Mouse (Mus musculus): ENCODE data around the gene Gm13287. TPM values are rescaled to one million over a fixed set of nuclear protein-coding genes. Genes with fewer than 3 reads are reported as not detected.
"Not testable (repeated sequence)": the region's sequence is repeated elsewhere in the genome, so short reads cannot be mapped to it uniquely, and the experiment has no call there.

Gm13287 gene
- polyA plus RNA-seq, 1 experiment from 2014 or later: not detected

DNA sequence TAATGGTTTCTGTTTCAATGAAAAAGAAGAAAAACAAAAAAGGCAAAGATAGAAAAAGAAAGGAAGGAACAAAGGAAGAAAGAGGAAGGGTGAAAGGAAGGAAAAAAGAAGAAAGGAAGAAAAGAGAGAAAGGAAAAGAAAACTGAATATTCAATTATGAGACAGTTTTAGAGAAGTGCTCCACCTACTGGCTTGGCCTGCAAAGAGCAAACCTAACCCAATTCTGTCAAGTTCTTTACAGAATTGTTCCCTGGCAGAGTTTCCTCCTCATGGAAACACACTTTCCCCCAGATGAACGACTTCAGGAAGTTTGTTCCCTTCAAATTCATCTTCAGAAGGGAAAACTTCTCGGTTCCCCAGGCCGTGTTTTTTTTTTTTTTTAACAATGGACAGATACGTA lies 19.9 kb downstream of the Gm13287 start:
- Histone ChIP-seq H3K36me3 (ENCODE audit: control insufficient read depth, insufficient read depth, low read length) (no peaks in the 10 kb centered on the region), H3K27ac (ENCODE audit: low read depth, low read length) (no peak overlapping the region), H3K27me3 (ENCODE audit: control insufficient read depth, insufficient read depth, low read length) (no peaks in the 10 kb centered on the region), H3K9me3 (ENCODE audit: control insufficient read depth, low read length) (no peaks in the 10 kb centered on the region), H3K4me3 (ENCODE audit: low read length) (no peak overlapping the region), H3K9ac (ENCODE audit: low read depth, low read length) (no peak overlapping the region), H3K4me1 (ENCODE audit: control insufficient read depth, insufficient read depth, low read length) (no peaks in the 10 kb centered on the region), H3K4me2 (replicated peaks; ENCODE audit: low read depth, low read length) (no peak overlapping the region)
- no peak for ATAC-seq (ENCODE audit: low FRiP score, low TSS enrichment)
- WGBS: 32% methylated on average over 4 of the region's 4 CpGs

DNA sequence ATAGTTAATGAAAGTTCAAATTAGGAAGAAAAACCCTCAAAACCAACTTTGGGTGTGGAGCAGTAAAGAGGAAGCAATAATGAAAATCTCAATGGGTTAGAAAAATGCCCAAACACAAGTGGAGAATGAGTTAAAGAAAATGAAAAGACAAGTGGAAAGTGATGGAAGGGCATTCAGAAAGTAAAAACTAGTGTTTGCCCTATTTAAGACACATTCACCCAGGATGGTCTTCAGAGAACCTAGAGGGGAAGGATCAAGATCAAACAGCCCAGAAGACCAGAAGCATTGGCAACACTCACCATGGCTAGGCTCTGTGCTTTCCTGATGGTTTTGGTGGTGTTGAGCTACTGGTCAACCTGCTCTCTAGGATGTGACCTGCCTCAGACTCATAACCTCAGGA lies 24.1 kb downstream of the Gm13287 start, which contains the start of gene Ifna6:
Gene Ifna6, plus strand, starts transcription at position 301 of the 400 bp plus-strand sequence.
- not testable (repeated sequence) for H3K9me3 ChIP-seq (ENCODE audit: control insufficient read depth, low read length); H3K27me3 ChIP-seq (ENCODE audit: control insufficient read depth, insufficient read depth, low read length); H3K36me3 ChIP-seq (ENCODE audit: control insufficient read depth, insufficient read depth, low read length); ATAC-seq (ENCODE audit: low FRiP score, low TSS enrichment); H3K4me3 ChIP-seq (ENCODE audit: low read length); H3K4me2 ChIP-seq (replicated peaks; ENCODE audit: low read depth, low read length); H3K9ac ChIP-seq (ENCODE audit: low read depth, low read length); H3K27ac ChIP-seq (ENCODE audit: low read depth, low read length); H3K4me1 ChIP-seq (ENCODE audit: control insufficient read depth, insufficient read depth, low read length)

DNA sequence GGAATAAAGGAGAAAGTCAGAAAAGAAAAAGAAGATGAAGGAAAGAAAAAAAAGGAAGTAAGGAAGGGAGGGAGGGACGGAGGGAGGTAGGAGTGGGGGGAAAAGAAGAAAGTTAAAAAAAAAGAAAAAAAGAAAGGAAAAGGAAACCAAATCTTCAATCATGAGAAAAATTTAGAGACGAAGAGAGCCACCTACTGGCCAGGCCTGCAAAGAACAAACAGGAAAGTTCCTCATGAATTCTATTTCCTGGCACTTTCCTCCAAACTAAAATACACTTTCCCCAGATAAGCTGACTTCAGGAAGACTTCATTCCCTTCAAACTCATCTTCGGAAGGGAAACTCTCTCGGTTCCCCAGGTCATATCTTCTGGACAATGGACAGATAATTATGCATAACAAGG lies 27.5 kb downstream of the Gm13287 start:
- Histone ChIP-seq H3K4me2 (replicated peaks; ENCODE audit: low read depth, low read length) (no peak overlapping the region), H3K9me3 (ENCODE audit: control insufficient read depth, low read length) (no peaks in the 10 kb centered on the region)
- 25% methylated on average over 4 of the region's 4 CpGs for WGBS

DNA sequence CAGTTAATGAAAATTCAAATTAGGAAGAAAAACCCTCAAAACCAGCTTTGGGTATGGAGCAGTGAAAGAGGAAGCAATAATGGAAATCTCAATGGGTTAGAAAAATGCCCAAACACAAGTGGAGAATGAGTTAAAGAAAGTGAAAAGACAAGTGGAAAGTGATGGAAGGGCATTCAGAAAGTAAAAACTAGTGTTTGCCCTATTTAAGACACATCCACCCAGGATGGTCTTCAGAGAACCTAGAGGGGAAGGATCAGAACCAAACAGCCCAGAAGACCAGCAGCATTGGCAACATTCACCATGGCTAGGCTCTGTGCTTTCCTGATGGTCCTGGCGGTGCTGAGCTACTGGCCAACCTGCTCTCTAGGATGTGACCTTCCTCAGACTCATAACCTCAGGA lies 32.2 kb downstream of the Gm13287 start, which contains the start of gene Ifna5:
Gene Ifna5, plus strand, starts transcription at position 301 of the 400 bp plus-strand sequence.
- H3K27me3 ChIP-seq (ENCODE audit: control insufficient read depth, insufficient read depth, low read length); H3K9me3 ChIP-seq (ENCODE audit: control insufficient read depth, low read length); H3K27ac ChIP-seq (ENCODE audit: low read depth, low read length); H3K4me2 ChIP-seq (replicated peaks; ENCODE audit: low read depth, low read length); H3K4me1 ChIP-seq (ENCODE audit: control insufficient read depth, insufficient read depth, low read length); H3K36me3 ChIP-seq (ENCODE audit: control insufficient read depth, insufficient read depth, low read length); H3K9ac ChIP-seq (ENCODE audit: low read depth, low read length); ATAC-seq (ENCODE audit: low FRiP score, low TSS enrichment); H3K4me3 ChIP-seq (ENCODE audit: low read length): not testable (repeated sequence)
- WGBS: 86% methylated on average over 1 of the region's 1 CpGs

More for the DNA sequence above, 27.5 kb downstream of the Gm13287 start:
- Histone ChIP-seq H3K4me3 (ENCODE audit: low read length) (no peak overlapping the region), H3K9ac (ENCODE audit: low read depth, low read length) (no peak overlapping the region), H3K27me3 (ENCODE audit: control insufficient read depth, insufficient read depth, low read length) (no peaks in the 10 kb centered on the region), H3K27ac (ENCODE audit: low read depth, low read length) (no peak overlapping the region), H3K36me3 (ENCODE audit: control insufficient read depth, insufficient read depth, low read length) (no peaks in the 10 kb centered on the region), H3K4me1 (ENCODE audit: control insufficient read depth, insufficient read depth, low read length) (no peaks in the 10 kb centered on the region)
- no peak for ATAC-seq (ENCODE audit: low FRiP score, low TSS enrichment)

DNA sequence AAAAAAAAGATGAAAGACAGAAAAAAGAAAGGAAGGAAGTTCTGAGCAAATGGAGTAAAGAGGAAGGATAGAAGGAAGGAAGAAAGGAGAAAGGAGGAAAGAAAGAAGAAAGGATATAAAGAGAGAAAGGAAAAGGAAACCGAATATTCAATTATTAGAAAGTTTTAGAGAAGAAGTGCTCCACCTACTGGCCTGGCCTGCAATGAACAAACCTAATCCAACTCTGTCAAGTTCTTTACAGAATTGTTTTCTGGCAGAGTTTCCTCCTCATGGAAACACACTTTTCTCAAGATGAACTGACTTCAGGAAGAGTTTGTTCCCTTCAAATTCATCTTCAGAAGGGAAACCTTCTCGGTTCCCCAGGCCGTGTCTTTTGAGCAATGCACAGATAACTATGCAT lies 35.8 kb downstream of the Gm13287 start:
- Histone ChIP-seq H3K4me2 (replicated peaks; ENCODE audit: low read depth, low read length) (no peak overlapping the region), H3K27ac (ENCODE audit: low read depth, low read length) (no peak overlapping the region), H3K9ac (ENCODE audit: low read depth, low read length) (no peak overlapping the region), H3K4me1 (ENCODE audit: control insufficient read depth, insufficient read depth, low read length) (no peaks in the 10 kb centered on the region), H3K27me3 (ENCODE audit: control insufficient read depth, insufficient read depth, low read length) (no peaks in the 10 kb centered on the region), H3K36me3 (ENCODE audit: control insufficient read depth, insufficient read depth, low read length) (no peaks in the 10 kb centered on the region), H3K4me3 (ENCODE audit: low read length) (no peak overlapping the region), H3K9me3 (ENCODE audit: control insufficient read depth, low read length) (no peaks in the 10 kb centered on the region)
- no peak for ATAC-seq (ENCODE audit: low FRiP score, low TSS enrichment)
- WGBS: 44% methylated on average over 3 of the region's 3 CpGs

DNA sequence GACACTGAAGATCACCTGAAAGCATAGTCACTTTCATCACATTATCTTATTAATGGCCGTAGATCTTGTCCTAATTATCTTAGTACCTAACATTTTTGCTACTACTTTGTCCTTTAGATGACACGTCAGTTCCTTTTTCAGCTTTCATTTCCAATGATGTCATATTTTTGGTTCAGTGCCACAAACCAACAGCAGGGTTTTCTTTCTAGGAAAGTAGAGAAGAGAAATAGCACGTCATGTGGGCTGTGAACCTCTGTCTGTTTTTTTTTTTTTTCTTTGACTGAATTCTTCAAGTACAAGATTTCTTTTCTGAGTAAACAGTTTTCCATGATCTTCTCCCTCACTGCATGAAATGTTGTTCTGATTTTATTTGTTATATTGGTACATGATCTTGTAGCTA lies 37.0 kb downstream of the Gm13287 start:
- 77% methylated on average over 3 of the region's 3 CpGs for WGBS

DNA sequence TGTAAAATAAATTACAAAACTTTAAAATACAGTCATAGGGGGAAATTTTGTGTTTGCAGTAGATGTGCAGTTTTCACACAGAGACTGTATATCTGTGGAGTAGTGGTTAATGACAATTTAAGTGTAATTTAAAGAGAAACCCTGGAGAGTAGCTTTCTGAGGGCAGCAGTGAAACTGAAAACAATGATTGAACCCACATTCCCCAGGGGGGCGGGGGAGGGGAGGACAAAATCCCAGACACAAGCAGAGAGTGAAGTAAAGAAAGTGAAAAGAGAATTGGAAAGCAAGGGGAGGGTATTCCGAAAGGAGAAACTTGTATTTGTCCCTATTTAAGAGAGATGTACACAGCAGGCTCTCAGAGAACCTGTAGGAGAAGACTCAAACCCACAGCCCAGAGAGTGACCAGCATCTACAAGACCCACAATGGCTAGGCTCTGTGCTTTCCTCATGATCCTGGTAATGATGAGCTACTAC lies 38.4 kb downstream of the Gm13287 start, which contains the start of gene Ifna4:
Gene Ifna4, plus strand, starts transcription at position 424 of the 474 bp plus-strand sequence.
- Histone ChIP-seq H3K36me3 (ENCODE audit: control insufficient read depth, insufficient read depth, low read length) (no peaks in the 10 kb centered on the region), H3K9ac (ENCODE audit: low read depth, low read length) (no peak within 1 kb of the TSS), H3K4me3 (ENCODE audit: low read length) (no peak within 1 kb of the TSS), H3K9me3 (ENCODE audit: control insufficient read depth, low read length) (no peaks in the 10 kb centered on the region), H3K27me3 (ENCODE audit: control insufficient read depth, insufficient read depth, low read length) (no peaks in the 10 kb centered on the region), H3K4me2 (replicated peaks; ENCODE audit: low read depth, low read length) (no peak within 1 kb of the TSS), H3K27ac (ENCODE audit: low read depth, low read length) (no peak within 1 kb of the TSS), H3K4me1 (ENCODE audit: control insufficient read depth, insufficient read depth, low read length) (no peaks in the 10 kb centered on the region)
- 70% methylated on average over 2 of the region's 2 CpGs for WGBS
- ATAC-seq (ENCODE audit: low FRiP score, low TSS enrichment): no peak

More for the DNA sequence above, 37.0 kb downstream of the Gm13287 start:
- no peak overlapping the region for H3K9ac ChIP-seq (ENCODE audit: low read depth, low read length)
- no peaks in the 10 kb centered on the region for H3K27me3 ChIP-seq (ENCODE audit: control insufficient read depth, insufficient read depth, low read length)
- no peaks in the 10 kb centered on the region for H3K36me3 ChIP-seq (ENCODE audit: control insufficient read depth, insufficient read depth, low read length)
- H3K27ac ChIP-seq (ENCODE audit: low read depth, low read length): no peak overlapping the region
- H3K4me2 ChIP-seq (replicated peaks; ENCODE audit: low read depth, low read length): no peak overlapping the region
- H3K4me1 ChIP-seq (ENCODE audit: control insufficient read depth, insufficient read depth, low read length): no peaks in the 10 kb centered on the region
- no peaks in the 10 kb centered on the region for H3K9me3 ChIP-seq (ENCODE audit: control insufficient read depth, low read length)
- H3K4me3 ChIP-seq (ENCODE audit: low read length): no peak overlapping the region
- no peak for ATAC-seq (ENCODE audit: low FRiP score, low TSS enrichment)

DNA sequence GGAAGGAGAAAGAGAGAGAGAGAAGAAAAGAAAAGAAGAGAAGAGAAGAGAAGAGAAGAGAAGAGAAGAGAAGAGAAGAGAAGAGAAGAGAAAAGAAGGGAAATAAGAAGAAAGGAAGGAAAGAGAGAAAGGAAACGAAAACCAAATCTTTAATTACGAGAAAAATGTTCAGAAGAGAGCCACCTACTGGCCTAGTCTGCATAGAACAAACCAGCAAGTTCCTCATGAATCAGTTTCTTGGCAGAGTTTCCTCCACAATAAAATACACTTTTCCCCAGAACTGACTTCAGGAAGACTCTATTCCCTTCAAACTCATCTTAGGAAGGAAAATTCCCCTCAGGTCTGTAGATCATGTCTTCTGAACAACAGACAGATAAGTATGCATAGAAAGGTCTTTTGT lies 42.3 kb downstream of the Gm13287 start:
- 53% methylated on average over 2 of the region's 2 CpGs for WGBS

DNA sequence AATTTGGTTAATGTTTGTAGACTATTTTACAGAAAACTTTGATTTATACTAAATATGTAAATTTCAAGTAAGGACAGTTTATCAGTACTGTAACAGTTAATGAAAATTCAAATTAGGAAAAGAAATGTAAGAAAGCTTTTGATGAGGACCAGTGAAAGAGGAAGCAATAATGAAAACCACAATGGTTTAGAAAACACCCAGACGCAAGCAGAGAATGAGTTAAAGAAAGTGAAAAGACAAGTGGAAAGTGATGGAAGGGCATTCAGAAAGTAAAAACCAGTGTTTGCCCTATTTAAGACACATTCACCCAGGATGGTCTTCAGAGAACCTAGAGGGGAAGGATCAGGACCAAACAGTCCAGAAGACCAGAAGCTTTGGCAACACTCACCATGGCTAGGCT lies 46.6 kb downstream of the Gm13287 start, which contains the start of gene Ifna1:
Gene Ifna1, plus strand, starts transcription at position 390 of the 400 bp plus-strand sequence.
- no peak within 1 kb of the TSS for H3K9ac ChIP-seq (ENCODE audit: low read depth, low read length)
- no peak for ATAC-seq (ENCODE audit: low FRiP score, low TSS enrichment)
- H3K9me3 ChIP-seq (ENCODE audit: control insufficient read depth, low read length): no peaks in the 10 kb centered on the region
- H3K4me1 ChIP-seq (ENCODE audit: control insufficient read depth, insufficient read depth, low read length): no peaks in the 10 kb centered on the region
- H3K4me2 ChIP-seq (replicated peaks; ENCODE audit: low read depth, low read length): no peak within 1 kb of the TSS
- WGBS: 89% methylated on average over 1 of the region's 1 CpGs
- H3K27me3 ChIP-seq (ENCODE audit: control insufficient read depth, insufficient read depth, low read length): no peaks in the 10 kb centered on the region
- H3K4me3 ChIP-seq (ENCODE audit: low read length): no peak within 1 kb of the TSS
- H3K27ac ChIP-seq (ENCODE audit: low read depth, low read length): no peak within 1 kb of the TSS
- H3K36me3 ChIP-seq (ENCODE audit: control insufficient read depth, insufficient read depth, low read length): no peaks in the 10 kb centered on the region

More for the DNA sequence above, 42.3 kb downstream of the Gm13287 start:
- Histone ChIP-seq H3K4me2 (replicated peaks; ENCODE audit: low read depth, low read length) (no peak overlapping the region), H3K27me3 (ENCODE audit: control insufficient read depth, insufficient read depth, low read length) (no peaks in the 10 kb centered on the region), H3K9me3 (ENCODE audit: control insufficient read depth, low read length) (no peaks in the 10 kb centered on the region), H3K27ac (ENCODE audit: low read depth, low read length) (no peak overlapping the region), H3K36me3 (ENCODE audit: control insufficient read depth, insufficient read depth, low read length) (no peaks in the 10 kb centered on the region), H3K4me3 (ENCODE audit: low read length) (no peak overlapping the region), H3K9ac (ENCODE audit: low read depth, low read length) (no peak overlapping the region), H3K4me1 (ENCODE audit: control insufficient read depth, insufficient read depth, low read length) (no peaks in the 10 kb centered on the region)
- no peak for ATAC-seq (ENCODE audit: low FRiP score, low TSS enrichment)
